Mouse (Mus musculus) heart, embryonic 14.5 days (tissue): Measurements from ENCODE around the gene Tas1r3. TPM values are rescaled to one million over a fixed set of nuclear protein-coding genes. Genes with fewer than 3 reads are reported as not detected.

Source experiments
- ATAC-seq: fragments of 200-750 bp; cut with Nextera tagmentation; 2 replicates; pipeline ENCODE4 v1.8.0; 2017; ENCODE audit warnings: low read depth, moderate TSS enrichment; ENCODE audit not compliant: insufficient number of reproducible peaks, insufficient read depth, low FRiP score
- H3K27ac ChIP-seq, 2 experiments: fragments of 200-500 bp in 1 of 2; fragments of 300-500 bp in 1 of 2; sonication (generic) in 1 of 2; replicated peaks in 1 of 2; 2 replicates each; pipeline ENCODE4 v1.5.1; 2012 to 2014; ENCODE audit warnings: low read depth in 2 of 2, low read length in 2 of 2, control low read depth in 1 of 2, mild to moderate bottlenecking in 1 of 2, mixed read lengths in 1 of 2; ENCODE audit not compliant: control insufficient read depth in 1 of 2, insufficient read depth in 1 of 2
- H3K27me3 ChIP-seq: fragments of 300-500 bp; sonication (generic); 2 replicates; pipeline ENCODE4 v1.6.1; 2014; ENCODE audit warnings: mild to moderate bottlenecking, low read length, control low read depth; ENCODE audit not compliant: control insufficient read depth, insufficient read depth
- H3K36me3 ChIP-seq: fragments of 300-500 bp; sonication (generic); 2 replicates; pipeline ENCODE4 v1.6.1; 2014; ENCODE audit warnings: mild to moderate bottlenecking, control low read depth, low read length, mixed read lengths; ENCODE audit not compliant: control insufficient read depth, insufficient read depth
- H3K4me1 ChIP-seq, 2 experiments: fragments of 200-500 bp in 1 of 2; fragments of 300-500 bp in 1 of 2; sonication (generic) in 1 of 2; 2 replicates each; pipeline ENCODE4 v1.6.1; 2012 to 2014; ENCODE audit warnings: low read length in 2 of 2, control low read depth in 1 of 2, mixed read lengths in 1 of 2; ENCODE audit not compliant: control insufficient read depth in 2 of 2, insufficient read depth in 2 of 2
- H3K4me2 ChIP-seq: fragments of 300-500 bp; sonication (generic); 2 replicates; pipeline ENCODE4 v1.6.1; 2014; ENCODE audit warnings: mild to moderate bottlenecking, low read length
- H3K4me3 ChIP-seq, 2 experiments: fragments of 200-500 bp in 1 of 2; fragments of 300-500 bp in 1 of 2; sonication (generic) in 1 of 2; 2 replicates each; pipeline ENCODE4 v1.5.1; 2012 to 2014; ENCODE audit warnings: low read length in 2 of 2, mild to moderate bottlenecking in 2 of 2, control low read depth in 1 of 2, low read depth in 1 of 2, moderate library complexity in 1 of 2; ENCODE audit not compliant: control insufficient read depth in 1 of 2, insufficient read depth in 1 of 2
- H3K9ac ChIP-seq: fragments of 300-500 bp; sonication (generic); 2 replicates; pipeline ENCODE4 v1.6.1; 2014; ENCODE audit warnings: mild to moderate bottlenecking, low read length
- H3K9me3 ChIP-seq: fragments of 300-500 bp; sonication (generic); 2 replicates; pipeline ENCODE4 v1.6.1; 2016; ENCODE audit warnings: low read length, control low read depth; ENCODE audit not compliant: control insufficient read depth
- WGBS: fragments of 180-500 bp; shearing (Covaris S2); extraction: QIAGEN DNeasy Blood & Tissue Kit; methylation state at CpG from one replicate; pipeline ENCODE4 v1.1.7; 2014; 5-methylcytosine and 5-hydroxymethylcytosine counted together
- polyA plus RNA-seq: library from polyadenylated mRNA; unstranded; fragments of >200 nt; fragmentation: Nextera tagmentation; extraction: Ambion mirVana; gene quantifications from 2 replicates; pipeline ENCODE4 v1.2.1, GENCODE M21; 2014

Gene Tas1r3
- polyA plus RNA-seq, 1 experiment from 2014 or later: 0.12 TPM

- Histone ChIP-seq H3K27ac (peak overlapping the region; percentile 20 to 24; a peak in 1 of 4 replicates), H3K4me1 (peaks cover 7 to 8% of the 10 kb centered on the region in 2 experiments; a peak in 3 of 4 replicates), H3K4me3 (no peak overlapping the region), H3K4me2 (no peak overlapping the region), H3K9ac (no peak overlapping the region), H3K36me3 (peaks cover 85% of the 10 kb centered on the region), H3K27me3 (no peaks in the 10 kb centered on the region), H3K9me3 (no peaks in the 10 kb centered on the region)
- ATAC-seq: peak; percentile 51; the same call in 1 of the 2 replicates
- 38% methylated on average over 3 of the region's 3 CpGs for WGBS
Observed at GRCm38 (mm10) chr4:155901205-155901604, 38.0 kb upstream of the Tas1r3 start.

GRCm38 (mm10) chr4:155899355-155899754 is 36.2 kb upstream of the Tas1r3 start:
- 91% methylated on average over 7 of the region's 7 CpGs for WGBS
- Histone ChIP-seq H3K36me3 (peaks cover 68% of the 10 kb centered on the region), H3K9ac (no peak overlapping the region), H3K4me1 (peaks cover 17 to 18% of the 10 kb centered on the region in 2 experiments), H3K4me2 (no peak overlapping the region), H3K4me3 (no peak overlapping the region), H3K27me3 (no peaks in the 10 kb centered on the region), H3K27ac (no peak overlapping the region), H3K9me3 (no peaks in the 10 kb centered on the region)
- ATAC-seq: no peak

DNA sequence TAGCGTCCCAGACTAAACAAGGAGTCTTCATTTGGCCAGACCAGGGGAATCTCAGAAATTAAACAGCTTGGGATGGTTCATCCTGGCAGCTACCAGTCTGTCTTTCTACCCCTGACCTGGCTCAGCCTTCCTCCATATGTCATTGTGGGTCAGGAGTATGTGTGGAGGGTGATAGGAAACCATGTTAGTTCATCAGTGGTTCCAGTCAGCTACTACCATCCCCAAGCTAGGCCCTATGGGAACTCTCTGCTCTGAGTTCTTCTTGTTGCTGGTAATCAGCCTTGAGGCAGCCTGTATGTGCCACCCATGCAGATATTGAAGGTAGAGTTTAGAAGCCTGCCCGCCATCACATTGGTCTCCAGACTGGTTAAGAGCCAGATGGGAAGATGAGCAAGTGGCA is 35.2 kb upstream of the Tas1r3 start:
- Histone ChIP-seq H3K4me2 (no peak overlapping the region), H3K4me3 (no peak overlapping the region), H3K36me3 (peaks cover 58% of the 10 kb centered on the region), H3K9me3 (no peaks in the 10 kb centered on the region), H3K27ac (no peak overlapping the region), H3K4me1 (peaks cover 19 to 28% of the 10 kb centered on the region in 2 experiments), H3K27me3 (no peaks in the 10 kb centered on the region), H3K9ac (no peak overlapping the region)
- no peak for ATAC-seq
- WGBS: 95% methylated on average over 2 of the region's 2 CpGs

DNA sequence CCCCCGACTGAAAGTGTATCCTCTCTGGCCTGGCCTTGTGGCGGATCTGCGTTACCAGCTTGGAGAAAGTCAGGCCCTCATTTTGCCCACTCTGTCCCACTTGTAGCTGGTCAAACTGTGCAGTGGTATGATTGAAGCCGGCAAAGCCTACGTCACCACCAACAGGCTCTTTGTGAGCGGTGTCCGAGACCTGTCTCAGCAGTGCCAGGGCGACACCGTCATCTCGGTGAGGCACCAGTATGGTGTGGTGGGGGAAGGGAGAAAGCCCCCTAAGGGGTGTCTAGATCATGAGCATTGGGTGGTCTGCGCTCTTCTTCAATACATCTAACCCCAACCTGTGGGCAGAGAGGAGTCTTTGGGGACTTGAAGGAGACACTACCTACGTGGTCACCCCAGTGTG is 33.3 kb upstream of the Tas1r3 start:
- ATAC-seq: no peak
- no peaks in the 10 kb centered on the region for H3K9me3 ChIP-seq
- H3K4me3 ChIP-seq: no peak overlapping the region
- peaks cover 21 to 35% of the 10 kb centered on the region in 2 experiments for H3K4me1 ChIP-seq
- H3K27ac ChIP-seq: no peak overlapping the region
- H3K9ac ChIP-seq: no peak overlapping the region
- H3K27me3 ChIP-seq: no peaks in the 10 kb centered on the region
- no peak overlapping the region for H3K4me2 ChIP-seq
- WGBS: 93% methylated on average over 12 of the region's 12 CpGs
- H3K36me3 ChIP-seq: peaks cover 39% of the 10 kb centered on the region

GRCm38 (mm10) chr4:155895826-155896225 is 32.7 kb upstream of the Tas1r3 start:
- H3K36me3 ChIP-seq: peaks cover 35% of the 10 kb centered on the region
- H3K4me2 ChIP-seq: no peak overlapping the region
- WGBS: 89% methylated on average over 4 of the region's 4 CpGs
- H3K27me3 ChIP-seq: no peaks in the 10 kb centered on the region
- no peak overlapping the region for H3K4me3 ChIP-seq
- no peak overlapping the region for H3K27ac ChIP-seq
- peaks cover 16 to 33% of the 10 kb centered on the region in 2 experiments for H3K4me1 ChIP-seq
- no peak overlapping the region for H3K9ac ChIP-seq
- no peak for ATAC-seq
- no peaks in the 10 kb centered on the region for H3K9me3 ChIP-seq

GRCm38 (mm10) chr4:155895216-155895615 is 32.1 kb upstream of the Tas1r3 start:
- Histone ChIP-seq H3K36me3 (peaks cover 29% of the 10 kb centered on the region), H3K27ac (peak overlapping the region in 1 of 2 experiments; percentile 19; a peak in 1 of 4 replicates), H3K9me3 (no peaks in the 10 kb centered on the region), H3K9ac (no peak overlapping the region), H3K27me3 (no peaks in the 10 kb centered on the region), H3K4me2 (peak overlapping the region; percentile 99; the same call in 1 of the 2 replicates), H3K4me3 (no peak overlapping the region), H3K4me1 (peaks cover 20 to 37% of the 10 kb centered on the region in 2 experiments)
- no peak for ATAC-seq
- 40% methylated on average over 6 of the region's 6 CpGs for WGBS

GRCm38 (mm10) chr4:155894311-155894881 is 31.2 kb upstream of the Tas1r3 start:
- Histone ChIP-seq H3K27ac (peak overlapping the region; percentile 1 to 19; a peak in 2 of 4 replicates), H3K27me3 (no peaks in the 10 kb centered on the region), H3K9me3 (no peaks in the 10 kb centered on the region), H3K9ac (peak overlapping the region; percentile 28; the same call in 1 of the 2 replicates), H3K4me1 (peaks cover 20 to 40% of the 10 kb centered on the region in 2 experiments), H3K4me2 (peak overlapping the region; percentile 99), H3K4me3 (no peak overlapping the region), H3K36me3 (peaks cover 28% of the 10 kb centered on the region)
- ATAC-seq: no peak
- WGBS: 21% methylated on average over 8 of the region's 8 CpGs
